Mouse (Mus musculus): ENCODE results near the gene Prss54. TPM values are rescaled to one million over a fixed set of nuclear protein-coding genes. Genes with fewer than 3 reads are reported as not detected.

The Prss54 gene
- polyA plus RNA-seq, 1 experiment from 2014 or later: not detected

- Histone ChIP-seq H3K9me3 (no peaks in the 10 kb centered on the region), H3K27me3 (no peaks in the 10 kb centered on the region), H3K4me2 (no peak overlapping the region), H3K36me3 (no peaks in the 10 kb centered on the region), H3K4me1 (replicated peaks) (0 out of 2 replicates have a peak, but pooled peaks cover 3% of the 10 kb centered on the region), H3K4me3 (no peak overlapping the region), H3K27ac (no peak overlapping the region), H3K9ac (no peak overlapping the region)
- 90% methylated on average over 6 of the region's 6 CpGs for WGBS
- no peak for ATAC-seq (ENCODE audit: low FRiP score)
These were observed 59.2 kb downstream of the Prss54 start for GRCm38 (mm10) chr8:95516928-95517327.

GRCm38 (mm10) chr8:95513219-95513618, 62.9 kb downstream of the Prss54 start:
- H3K9ac ChIP-seq: no peak overlapping the region
- no peak overlapping the region for H3K4me3 ChIP-seq
- no peaks in the 10 kb centered on the region for H3K36me3 ChIP-seq
- H3K27ac ChIP-seq: no peak overlapping the region
- H3K4me2 ChIP-seq: no peak overlapping the region
- H3K9me3 ChIP-seq: no peaks in the 10 kb centered on the region
- H3K27me3 ChIP-seq: no peaks in the 10 kb centered on the region
- WGBS: 78% methylated on average over 4 of the region's 4 CpGs
- ATAC-seq (ENCODE audit: low FRiP score): no peak
- 0 out of 2 replicates have a peak, but pooled peaks cover 3% of the 10 kb centered on the region for H3K4me1 ChIP-seq (replicated peaks)

- Histone ChIP-seq H3K36me3 (no peaks in the 10 kb centered on the region), H3K9me3 (no peaks in the 10 kb centered on the region), H3K4me1 (replicated peaks) (0 out of 2 replicates have a peak, but pooled peaks cover 3% of the 10 kb centered on the region), H3K4me3 (no peak overlapping the region), H3K27ac (no peak overlapping the region), H3K27me3 (no peaks in the 10 kb centered on the region), H3K4me2 (no peak overlapping the region), H3K9ac (no peak overlapping the region)
- ATAC-seq (ENCODE audit: low FRiP score): no peak
- 45% methylated on average over 4 of the region's 4 CpGs for WGBS
These were observed 63.9 kb downstream of the Prss54 start for GRCm38 (mm10) chr8:95512257-95512656.

Other genes starting within 250 kb of the Prss54 start
- 16.6 and 17.4 TPM in 2 replicates for gene Zfp319, start 244.4 kb downstream of the Prss54 start, polyA plus RNA-seq (2015; fragmentation: Nextera tagmentation; extraction: Ambion mirVana)
- 35.1 and 37.8 TPM in 2 replicates for gene Usb1, start 244.1 kb downstream of the Prss54 start, polyA plus RNA-seq (2015; fragmentation: Nextera tagmentation; extraction: Ambion mirVana)
- 17.4 and 18.4 TPM in 2 replicates for gene Mmp15, start 224.1 kb downstream of the Prss54 start, polyA plus RNA-seq (2015; fragmentation: Nextera tagmentation; extraction: Ambion mirVana)
- 134 TPM in 2 replicates for gene Cfap20, start 141.5 kb downstream of the Prss54 start, polyA plus RNA-seq (2015; fragmentation: Nextera tagmentation; extraction: Ambion mirVana)
- 8.9 and 12.1 TPM in 2 replicates for gene Csnk2a2, start 86.3 kb downstream of the Prss54 start, polyA plus RNA-seq (2015; fragmentation: Nextera tagmentation; extraction: Ambion mirVana)
- 1.9 and 3.0 TPM in 2 replicates for gene Ccdc113, start 42.3 kb downstream of the Prss54 start, polyA plus RNA-seq (2015; fragmentation: Nextera tagmentation; extraction: Ambion mirVana)
- 8.1 and 8.2 TPM in 2 replicates for gene Gins3, start 57.1 kb upstream of the Prss54 start, polyA plus RNA-seq (2015; fragmentation: Nextera tagmentation; extraction: Ambion mirVana)
- 224 and 229 TPM in 2 replicates for gene Ndrg4, start 100.6 kb upstream of the Prss54 start, polyA plus RNA-seq (2015; fragmentation: Nextera tagmentation; extraction: Ambion mirVana)
- gene Setd6, start 139.5 kb upstream of the Prss54 start, polyA plus RNA-seq (2015; fragmentation: Nextera tagmentation; extraction: Ambion mirVana): 23.6 and 23.7 TPM in 2 replicates
- 41.0 and 46.4 TPM in 2 replicates for gene Cnot1, start 231.1 kb upstream of the Prss54 start, polyA plus RNA-seq (2015; fragmentation: Nextera tagmentation; extraction: Ambion mirVana)
- gene Sap18b, start 249.0 kb upstream of the Prss54 start, polyA plus RNA-seq (2015; fragmentation: Nextera tagmentation; extraction: Ambion mirVana): 258 and 278 TPM in 2 replicates

Data from hindbrain, embryonic 13.5 days (tissue).